22 mouse cellular contexts compared by ENCODE assay signal in the genomic region with DNA sequence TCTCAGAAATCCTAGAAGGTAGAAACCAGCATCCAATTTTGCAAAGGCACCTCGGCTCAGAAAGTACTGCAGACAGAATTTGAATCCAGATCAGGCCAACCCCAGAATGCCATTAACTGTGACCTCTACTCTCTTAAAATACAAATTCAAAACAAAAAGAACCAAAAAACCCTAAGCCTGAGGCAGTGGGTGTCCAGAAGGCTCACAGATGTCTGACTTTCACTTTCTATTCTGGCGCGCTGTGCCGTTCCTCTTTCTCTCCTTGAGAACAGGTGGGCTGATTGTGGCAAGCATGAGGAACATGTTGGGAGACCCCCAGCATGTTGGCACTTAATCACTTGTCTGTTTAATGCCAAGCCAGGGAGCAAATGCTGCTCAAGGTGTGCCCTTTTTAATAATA.
DNase-seq lines count a peak whose midpoint lies in the region; ATAC-seq and TF ChIP-seq lines count a peak whose summit lies in the region.
"Had no signal": no experiment of that assay in that cellular context is flagged by ENCODE, and none has a peak within 500 bp of the region (broad histone marks: within the 10 kb centered on the region; RNA-seq: fewer than 3 reads in every experiment).

No protein-coding gene starts in this region.

- H3K27me3 ChIP-seq in liver, postnatal 0 days (ENCODE audit: insufficient read depth, low read length), result no peaks in the 10 kb centered on the region
- H3K27me3 ChIP-seq in liver, embryonic 11.5 days (replicated peaks; ENCODE audit: control insufficient read depth, insufficient read depth, low read length), result no peaks in the 10 kb centered on the region
- H3K27me3 ChIP-seq in midbrain, embryonic 11.5 days (ENCODE audit: control insufficient read depth, insufficient read depth, low read length), result no peaks in the 10 kb centered on the region
- H3K27me3 ChIP-seq: embryonic facial prominence, embryonic 13.5 days; hindbrain, embryonic 13.5 days; limb, embryonic 13.5 days; liver, embryonic 15.5 days had no signal

- TF ChIP-seq CTCF in liver, postnatal 0 days (IDR thresholded peaks at IDR 0.05; ENCODE audit: low read depth), result no peak

- no peak overlapping the region for H3K4me3 ChIP-seq in liver, postnatal 0 days (ENCODE audit: low read depth, low read length)
- H3K4me3 ChIP-seq in liver, embryonic 11.5 days (ENCODE audit: low read depth, low read length), result no peak overlapping the region
- H3K4me3 ChIP-seq in midbrain, embryonic 11.5 days (ENCODE audit: low read depth, low read length), result no peak overlapping the region
- H3K4me3 ChIP-seq: embryonic facial prominence, embryonic 13.5 days; hindbrain, embryonic 13.5 days; limb, embryonic 13.5 days; liver, embryonic 15.5 days; myocyte had no signal

- no peak overlapping the region for H3K27ac ChIP-seq in liver, postnatal 0 days (ENCODE audit: low read depth)
- no peak overlapping the region for H3K27ac ChIP-seq in liver, embryonic 11.5 days (ENCODE audit: low read depth, low read length)
- H3K27ac ChIP-seq in midbrain, embryonic 11.5 days (ENCODE audit: low read depth, low read length), result no peak overlapping the region
- H3K27ac ChIP-seq: embryonic facial prominence, embryonic 13.5 days; hindbrain, embryonic 13.5 days; limb, embryonic 13.5 days; liver, embryonic 15.5 days had no signal

- peak overlapping the region; percentile 33; the same call in 1 of the 2 replicates for H3K4me2 ChIP-seq in liver, postnatal 0 days (ENCODE audit: low read depth, low read length)
- H3K4me2 ChIP-seq in liver, embryonic 11.5 days, result no peak overlapping the region
- H3K4me2 ChIP-seq in midbrain, embryonic 11.5 days, result no peak overlapping the region
- H3K4me2 ChIP-seq: embryonic facial prominence, embryonic 13.5 days; hindbrain, embryonic 13.5 days; limb, embryonic 13.5 days; liver, embryonic 15.5 days had no signal

- H3K4me1 ChIP-seq in liver, postnatal 0 days (ENCODE audit: insufficient read depth), result no peaks in the 10 kb centered on the region
- H3K4me1 ChIP-seq in liver, embryonic 11.5 days (replicated peaks; ENCODE audit: control insufficient read depth, insufficient read depth, low read length), result no peaks in the 10 kb centered on the region
- H3K4me1 ChIP-seq in midbrain, embryonic 11.5 days (ENCODE audit: control insufficient read depth, insufficient read depth, low read length), result no peaks in the 10 kb centered on the region
- H3K4me1 ChIP-seq: embryonic facial prominence, embryonic 13.5 days; hindbrain, embryonic 13.5 days; limb, embryonic 13.5 days; liver, embryonic 15.5 days had no signal

- no peak for TF ChIP-seq EP300 in liver, postnatal 0 days (IDR thresholded peaks at IDR 0.05; ENCODE audit: low read depth)

- 62% methylated on average over 4 of the region's 4 CpGs for WGBS in liver, postnatal 0 days (ENCODE audit: insufficient replicate concordance)
- 84% methylated on average over 4 of the region's 4 CpGs for WGBS in liver, embryonic 11.5 days
- WGBS in midbrain, embryonic 11.5 days, result 93% methylated on average over 4 of the region's 4 CpGs

- H3K36me3 ChIP-seq in liver, postnatal 0 days (replicated peaks; ENCODE audit: insufficient read depth, low read length), result no peaks in the 10 kb centered on the region
- H3K36me3 ChIP-seq in liver, embryonic 11.5 days (ENCODE audit: control insufficient read depth, insufficient read depth, low read length), result no peaks in the 10 kb centered on the region
- no peaks in the 10 kb centered on the region for H3K36me3 ChIP-seq in midbrain, embryonic 11.5 days (ENCODE audit: control insufficient read depth, insufficient read depth, low read length)
- H3K36me3 ChIP-seq: embryonic facial prominence, embryonic 13.5 days; hindbrain, embryonic 13.5 days; limb, embryonic 13.5 days; liver, embryonic 15.5 days had no signal

- ATAC-seq in liver, postnatal 0 days, result no peak
- no peak for ATAC-seq in liver, embryonic 11.5 days (replicated peaks; ENCODE audit: low FRiP score)
- ATAC-seq in granulocyte monocyte progenitor cell, adult 5-6 weeks (replicated peaks; ENCODE audit: poor library complexity, severe bottlenecking), result peak; percentile 86
- no peak for ATAC-seq in midbrain, embryonic 11.5 days (ENCODE audit: low FRiP score)
- ATAC-seq: forebrain, postnatal 0 days; intestine, embryonic 16.5 days had no signal

- no peaks in the 10 kb centered on the region for H3K9me3 ChIP-seq in liver, postnatal 0 days (ENCODE audit: low read length)
- no peaks in the 10 kb centered on the region for H3K9me3 ChIP-seq in liver, embryonic 11.5 days (ENCODE audit: control insufficient read depth, low read length)
- no peaks in the 10 kb centered on the region for H3K9me3 ChIP-seq in midbrain, embryonic 11.5 days (ENCODE audit: control insufficient read depth, low read length)
- H3K9me3 ChIP-seq: embryonic facial prominence, embryonic 13.5 days; hindbrain, embryonic 13.5 days; limb, embryonic 13.5 days; liver, embryonic 15.5 days had no signal

- no peak overlapping the region for H3K9ac ChIP-seq in liver, postnatal 0 days (replicated peaks)
- H3K9ac ChIP-seq in liver, embryonic 11.5 days (ENCODE audit: low read depth, low read length), result no peak overlapping the region
- no peak overlapping the region for H3K9ac ChIP-seq in midbrain, embryonic 11.5 days (ENCODE audit: low read length)
- H3K9ac ChIP-seq: embryonic facial prominence, embryonic 13.5 days; forebrain, postnatal 0 days; hindbrain, embryonic 13.5 days; limb, embryonic 13.5 days; liver, embryonic 15.5 days had no signal

- no peak for DNase-seq in liver, postnatal 0 days
- no peak for DNase-seq in liver, embryonic 11.5 days (ENCODE audit: low spot score)
- DNase-seq in CD4-positive, CD25-positive, alpha-beta regulatory T cell, adult 2 months (ENCODE audit: low read depth, low spot score), result peak; percentile 74
- peak; percentile 70 for DNase-seq in naive thymus-derived CD4-positive, alpha-beta T cell, adult 2 months (ENCODE audit: low read depth)
- DNase-seq in midbrain, embryonic 11.5 days (ENCODE audit: low spot score, missing footprints), result no peak
- DNase-seq in kidney, adult 9 months, result no peak
- no peak for DNase-seq in cerebellum, adult 18-20 months
- DNase-seq: adrenal gland, adult 2 months; cerebellum, adult 2 months; forebrain, postnatal 0 days; kidney, postnatal 14 days; layer of hippocampus, adult 9-11 months; lung, postnatal 14 days; midbrain, embryonic 14.5 days; thymus, adult 18-20 months had no signal

Comparison
In these comparisons a context has a peak if more than half of its experiments do, and no peak if none do; other contexts are left out.
1. DNase-seq: peak in CD4-positive, CD25-positive, alpha-beta regulatory T cell, adult 2 months (single experiment) and naive thymus-derived CD4-positive, alpha-beta T cell, adult 2 months (single experiment); none in liver, postnatal 0 days (single experiment), liver, embryonic 11.5 days (single experiment), midbrain, embryonic 11.5 days (single experiment), kidney, adult 9 months (single experiment) and cerebellum, adult 18-20 months (0 of 2).